Mouse (Mus musculus) limb, embryonic 10.5 days (tissue): ENCODE measurements around the gene Ugt1a6b. TPM values are rescaled to one million over a fixed set of nuclear protein-coding genes. Genes with fewer than 3 reads are reported as not detected.
"Not testable (repeated sequence)": the region's sequence is repeated elsewhere in the genome, so short reads cannot be mapped to it uniquely, and the experiment has no call there.

ENCODE experiments used
- DNase-seq: peaks from one replicate; pipeline ENCODE4 v3.0.0-alpha.2; 2017; ENCODE audit warnings: low spot score
- H3K27ac ChIP-seq: fragments of 300-500 bp; sonication (generic); 2 replicates; pipeline ENCODE4 v1.5.1; 2016; ENCODE audit warnings: mild to moderate bottlenecking
- H3K27me3 ChIP-seq: fragments of 300-500 bp; sonication (generic); 2 replicates; pipeline ENCODE4 v1.6.1; 2016; ENCODE audit warnings: low read depth, mild to moderate bottlenecking; ENCODE audit not compliant: poor library complexity, severe bottlenecking
- H3K36me3 ChIP-seq: fragments of 300-500 bp; sonication (generic); 2 replicates; pipeline ENCODE4 v1.6.1; 2016; ENCODE audit warnings: mild to moderate bottlenecking, moderate library complexity
- H3K4me1 ChIP-seq: fragments of 300-500 bp; sonication (generic); 2 replicates; pipeline ENCODE4 v1.6.1; 2016
- H3K4me3 ChIP-seq: fragments of 300-500 bp; sonication (generic); 2 replicates; pipeline ENCODE4 v1.5.1; 2016; ENCODE audit warnings: mild to moderate bottlenecking, moderate library complexity
- H3K9me3 ChIP-seq: fragments of 300-500 bp; sonication (generic); replicated peaks from 2 replicates; pipeline ENCODE4 v1.6.1; 2016; ENCODE audit warnings: mild to moderate bottlenecking
- WGBS: fragments of 180-500 bp; shearing (Covaris S2); methylation state at CpG from one replicate; pipeline ENCODE4 v1.1.7; 2016; 5-methylcytosine and 5-hydroxymethylcytosine counted together
- polyA plus RNA-seq: library from polyadenylated mRNA; unstranded; fragments of >200 nt; fragmentation: Nextera tagmentation; extraction: Ambion mirVana; gene quantifications from 2 replicates; pipeline ENCODE4 v1.2.1, GENCODE M21; 2016

Gene Ugt1a6b
- not detected in 2 replicates for polyA plus RNA-seq

- H3K9me3 ChIP-seq, H3K27ac ChIP-seq, H3K27me3 ChIP-seq, DNase-seq, H3K36me3 ChIP-seq, H3K4me1 ChIP-seq, H3K4me3 ChIP-seq: not testable (repeated sequence)
- 77% methylated on average over 3 of the region's 3 CpGs for WGBS
These were observed at the start of gene Ugt1a6b for GRCm38 (mm10) chr1:88103019-88103418. Ugt1a6b (plus strand) TSS chr1:88103252.

GRCm38 (mm10) chr1:88055088-88055487, 48.0 kb upstream of the Ugt1a6b start, which contains the start of gene Ugt1a10:
Ugt1a10 (plus strand) TSS chr1:88055388.
- Histone ChIP-seq H3K9me3 (no peaks in the 10 kb centered on the region), H3K27ac (no peak within 1 kb of the TSS), H3K27me3 (no peaks in the 10 kb centered on the region), H3K4me1 (no peaks in the 10 kb centered on the region), H3K4me3 (no peak within 1 kb of the TSS), H3K36me3 (no peaks in the 10 kb centered on the region)
- 82% methylated on average over 1 of the region's 1 CpGs for WGBS
- no peak for DNase-seq

GRCm38 (mm10) chr1:88066472-88067102, 36.5 kb upstream of the Ugt1a6b start:
- not testable (repeated sequence) for H3K36me3 ChIP-seq, H3K4me3 ChIP-seq, H3K27me3 ChIP-seq, H3K4me1 ChIP-seq, DNase-seq, H3K9me3 ChIP-seq, H3K27ac ChIP-seq
- 86% methylated on average over 2 of the region's 2 CpGs for WGBS

GRCm38 (mm10) chr1:88070495-88070894, 32.6 kb upstream of the Ugt1a6b start, which contains the start of gene Ugt1a9:
Ugt1a9 (plus strand) TSS chr1:88070800.
- H3K36me3 ChIP-seq = no peaks in the 10 kb centered on the region
- 89% methylated on average over 2 of the region's 2 CpGs for WGBS
- no peak for DNase-seq
- no peaks in the 10 kb centered on the region for H3K9me3 ChIP-seq
- H3K4me3 ChIP-seq = no peak within 1 kb of the TSS
- H3K27me3 ChIP-seq = no peaks in the 10 kb centered on the region
- H3K27ac ChIP-seq = no peak within 1 kb of the TSS
- H3K4me1 ChIP-seq = no peaks in the 10 kb centered on the region

- Histone ChIP-seq H3K4me3 (no peak overlapping the region), H3K36me3 (no peaks in the 10 kb centered on the region), H3K27ac (no peak overlapping the region), H3K4me1 (no peaks in the 10 kb centered on the region), H3K27me3 (no peaks in the 10 kb centered on the region), H3K9me3 (no peaks in the 10 kb centered on the region)
- 90% methylated on average over 4 of the region's 4 CpGs for WGBS
- DNase-seq = no peak
These were observed 32.1 kb upstream of the Ugt1a6b start for GRCm38 (mm10) chr1:88070902-88071301.

- H3K9me3 ChIP-seq = no peaks in the 10 kb centered on the region
- WGBS = 84% methylated on average over 2 of the region's 2 CpGs
These were observed 28.6 kb upstream of the Ugt1a6b start for GRCm38 (mm10) chr1:88074471-88074870.

GRCm38 (mm10) chr1:88077128-88077527, 25.9 kb upstream of the Ugt1a6b start:
- 76% methylated on average over 1 of the region's 1 CpGs for WGBS

More at GRCm38 (mm10) chr1:88074471-88074870, 28.6 kb upstream of the Ugt1a6b start:
- Histone ChIP-seq H3K27me3 (no peaks in the 10 kb centered on the region), H3K4me1 (no peaks in the 10 kb centered on the region), H3K36me3 (no peaks in the 10 kb centered on the region), H3K4me3 (no peak overlapping the region), H3K27ac (no peak overlapping the region)
- DNase-seq = no peak

GRCm38 (mm10) chr1:88081670-88082069, 21.4 kb upstream of the Ugt1a6b start:
- H3K36me3 ChIP-seq = no peaks in the 10 kb centered on the region
- WGBS = 93% methylated on average over 1 of the region's 1 CpGs
- H3K9me3 ChIP-seq = no peaks in the 10 kb centered on the region
- H3K4me3 ChIP-seq = no peak overlapping the region
- no peaks in the 10 kb centered on the region for H3K4me1 ChIP-seq
- H3K27ac ChIP-seq = no peak overlapping the region
- no peak for DNase-seq
- H3K27me3 ChIP-seq = no peaks in the 10 kb centered on the region

More at GRCm38 (mm10) chr1:88077128-88077527, 25.9 kb upstream of the Ugt1a6b start:
- no peaks in the 10 kb centered on the region for H3K4me1 ChIP-seq
- H3K27me3 ChIP-seq = no peaks in the 10 kb centered on the region
- no peaks in the 10 kb centered on the region for H3K36me3 ChIP-seq
- no peak overlapping the region for H3K27ac ChIP-seq
- DNase-seq = no peak
- H3K9me3 ChIP-seq = no peaks in the 10 kb centered on the region
- no peak overlapping the region for H3K4me3 ChIP-seq

GRCm38 (mm10) chr1:88086125-88086524, 16.9 kb upstream of the Ugt1a6b start:
- Histone ChIP-seq H3K27me3 (no peaks in the 10 kb centered on the region), H3K4me3 (no peak overlapping the region), H3K4me1 (no peaks in the 10 kb centered on the region), H3K36me3 (no peaks in the 10 kb centered on the region), H3K9me3 (no peaks in the 10 kb centered on the region), H3K27ac (no peak overlapping the region)
- DNase-seq = no peak
- WGBS = 85% methylated on average over 1 of the region's 1 CpGs

GRCm38 (mm10) chr1:88087513-88087912, 15.5 kb upstream of the Ugt1a6b start, which contains the start of gene Ugt1a8:
Ugt1a8 (plus strand) TSS chr1:88087813.
- H3K4me1 ChIP-seq = no peaks in the 10 kb centered on the region
- H3K27me3 ChIP-seq = no peaks in the 10 kb centered on the region
- H3K27ac ChIP-seq = no peak within 1 kb of the TSS
- no peaks in the 10 kb centered on the region for H3K9me3 ChIP-seq
- H3K4me3 ChIP-seq = no peak within 1 kb of the TSS
- H3K36me3 ChIP-seq = no peaks in the 10 kb centered on the region
- WGBS = 78% methylated on average over 3 of the region's 3 CpGs
- DNase-seq = no peak

- Histone ChIP-seq H3K4me3 (no peak overlapping the region), H3K4me1 (peaks cover 13% of the 10 kb centered on the region), H3K9me3 (no peaks in the 10 kb centered on the region), H3K27ac (no peak overlapping the region), H3K27me3 (no peaks in the 10 kb centered on the region), H3K36me3 (no peaks in the 10 kb centered on the region)
- no peak for DNase-seq
These were observed 10.7 kb upstream of the Ugt1a6b start for GRCm38 (mm10) chr1:88092341-88092740.

- Histone ChIP-seq H3K4me1 (peaks cover 13% of the 10 kb centered on the region), H3K27ac (peak overlapping the region; percentile 78; the same call in 1 of the 2 replicates)
- WGBS = 86% methylated on average over 3 of the region's 3 CpGs
- not testable (repeated sequence) for H3K27me3 ChIP-seq, DNase-seq, H3K9me3 ChIP-seq, H3K4me3 ChIP-seq, H3K36me3 ChIP-seq
These were observed 8.8 kb upstream of the Ugt1a6b start for GRCm38 (mm10) chr1:88094270-88094676.

- no peaks in the 10 kb centered on the region for H3K9me3 ChIP-seq
- H3K27me3 ChIP-seq = no peaks in the 10 kb centered on the region
- DNase-seq = peak; percentile 60
- 40% methylated on average over 10 of the region's 10 CpGs for WGBS
- no peaks in the 10 kb centered on the region for H3K36me3 ChIP-seq
- peaks cover 13% of the 10 kb centered on the region for H3K4me1 ChIP-seq
- H3K27ac ChIP-seq = peak within 1 kb of the TSS; percentile 78
- no peak within 1 kb of the TSS for H3K4me3 ChIP-seq
These were observed 8.0 kb upstream of the Ugt1a6b start, which contains the start of gene Ugt1a7c for GRCm38 (mm10) chr1:88094941-88095492. Ugt1a7c (plus strand) TSS chr1:88095062.
